Mouse (Mus musculus) liver, embryonic 14.5 days (tissue): ENCODE measurements around the gene Dnajc1. TPM values are rescaled to one million over a fixed set of nuclear protein-coding genes. Genes with fewer than 3 reads are reported as not detected.

Experiments used
- ATAC-seq: fragments of 200-750 bp; cut with Nextera tagmentation; 2 replicates; pipeline ENCODE4 v1.8.0; 2017; ENCODE audit warnings: moderate number of reproducible peaks, mild to moderate bottlenecking, moderate library complexity; ENCODE audit not compliant: insufficient read depth
- DNase-seq, 3 experiments: peaks; one replicate each; pipeline ENCODE4 v3.0.0-alpha.2; 2012 to 2013; ENCODE audit warnings: low read depth in 3 of 3, low spot score in 3 of 3
- H3K27ac ChIP-seq: fragments of 300-500 bp; sonication (generic); 2 replicates; pipeline ENCODE4 v1.5.1; 2014; ENCODE audit warnings: moderate library complexity, mild to moderate bottlenecking, control low read depth, inconsistent platforms
- H3K27me3 ChIP-seq: fragments of 300-500 bp; sonication (generic); 2 replicates; pipeline ENCODE4 v1.6.1; 2014; ENCODE audit warnings: mild to moderate bottlenecking, low read length, moderate library complexity; ENCODE audit not compliant: control insufficient read depth, insufficient read depth
- H3K36me3 ChIP-seq: fragments of 300-500 bp; sonication (generic); replicated peaks from 2 replicates; pipeline ENCODE4 v1.6.1; 2014; ENCODE audit warnings: low read depth; ENCODE audit not compliant: control insufficient read depth, insufficient read depth
- H3K4me1 ChIP-seq, 2 experiments: fragments of 200-500 bp in 1 of 2; fragments of 300-500 bp in 1 of 2; sonication (generic) in 1 of 2; replicated peaks; 2 replicates each; pipeline ENCODE4 v1.6.1; 2012 to 2014; ENCODE audit warnings: antibody characterized with exemption in 1 of 2, inconsistent platforms in 1 of 2, low read length in 1 of 2; ENCODE audit not compliant: control insufficient read depth in 2 of 2, insufficient read depth in 2 of 2
- H3K4me2 ChIP-seq: fragments of 300-500 bp; sonication (generic); 2 replicates; pipeline ENCODE4 v1.6.1; 2014; ENCODE audit warnings: low read depth, mild to moderate bottlenecking, control low read depth, moderate library complexity
- H3K4me3 ChIP-seq, 2 experiments: fragments of 200-500 bp in 1 of 2; fragments of 300-500 bp in 1 of 2; sonication (generic) in 1 of 2; 2 replicates each; pipeline ENCODE4 v1.5.1; 2012 to 2014; ENCODE audit warnings: low read depth in 2 of 2, low read length in 2 of 2, mild to moderate bottlenecking in 2 of 2, control low read depth in 1 of 2, inconsistent platforms in 1 of 2, moderate library complexity in 1 of 2; ENCODE audit not compliant: insufficient read depth in 1 of 2
- H3K9ac ChIP-seq: fragments of 300-500 bp; sonication (generic); replicated peaks from 2 replicates; pipeline ENCODE4 v1.6.1; 2014; ENCODE audit warnings: mild to moderate bottlenecking, control low read depth, moderate library complexity
- H3K9me3 ChIP-seq: fragments of 300-500 bp; sonication (generic); 2 replicates; pipeline ENCODE4 v1.6.1; 2016; ENCODE audit warnings: low read length, mixed read lengths; ENCODE audit not compliant: control insufficient read depth
- CTCF ChIP-seq: IDR thresholded peaks from 2 replicates; pipeline ENCODE4 v1.5.1; 2016; ENCODE audit warnings: antibody characterized with exemption, low read depth, control low read depth
- EP300 ChIP-seq: IDR thresholded peaks from 2 replicates; pipeline ENCODE4 v1.6.1; 2016; ENCODE audit warnings: antibody characterized with exemption, low read depth
- WGBS: fragments of 180-500 bp; shearing (Covaris S2); extraction: QIAGEN DNeasy Blood & Tissue Kit; methylation state at CpG from one replicate; pipeline ENCODE4 v1.1.7; 2014; ENCODE audit not compliant: insufficient replicate concordance; 5-methylcytosine and 5-hydroxymethylcytosine counted together
- polyA plus RNA-seq, 2 experiments: library from polyadenylated mRNA; depleted of rRNA in 1 of 2; stranded (reverse) in 1 of 2; unstranded in 1 of 2; fragments of >200 nt; fragmentation: Nextera tagmentation in 1 of 2; extraction: Ambion mirVana in 1 of 2; gene quantifications; 2 replicates each; pipeline versions ENCODE4 v1.2.1 to v1.2.3; 2012 to 2014

Gene Dnajc1
- polyA plus RNA-seq, 2 experiments, result 4.4 to 8.0 TPM

- H3K36me3 ChIP-seq, result no peaks in the 10 kb centered on the region
Measured at GRCm38 (mm10) chr2:18307440-18308305, 85.0 kb downstream of the Dnajc1 start.

DNA sequence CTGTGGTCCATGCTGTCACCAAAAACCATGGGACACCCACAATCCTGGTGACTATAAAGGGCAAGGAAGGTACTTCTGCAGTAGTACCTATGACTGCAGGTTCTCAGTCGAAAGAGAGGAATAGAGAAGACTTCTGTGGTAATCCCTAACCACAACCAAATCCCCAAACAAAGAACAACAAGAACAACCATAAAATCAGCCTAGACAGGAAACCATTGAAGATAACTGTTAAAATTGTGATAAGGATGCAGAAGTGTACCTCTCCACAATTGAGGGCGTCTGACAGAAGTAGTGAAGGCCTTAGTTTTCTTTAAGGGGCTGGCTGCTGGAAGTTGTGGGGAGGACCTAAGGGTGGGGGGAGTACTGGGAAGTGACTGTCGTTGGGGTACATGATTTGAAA, 91.7 kb downstream of the Dnajc1 start:
- Histone ChIP-seq H3K9me3 (no peaks in the 10 kb centered on the region), H3K4me2 (no peak overlapping the region), H3K27me3 (no peaks in the 10 kb centered on the region), H3K4me1 (no peaks in the 10 kb centered on the region), H3K36me3 (no peaks in the 10 kb centered on the region), H3K9ac (no peak overlapping the region), H3K4me3 (no peak overlapping the region), H3K27ac (no peak overlapping the region)
- DNase-seq (no peak), ATAC-seq (no peak)
- TF ChIP-seq EP300 (no peak), CTCF (no peak)
- WGBS, result 27% methylated on average over 3 of the region's 3 CpGs

More at GRCm38 (mm10) chr2:18307440-18308305, 85.0 kb downstream of the Dnajc1 start:
- H3K27me3 ChIP-seq, result no peaks in the 10 kb centered on the region
- DNase-seq, result no peak
- no peaks in the 10 kb centered on the region for H3K9me3 ChIP-seq
- TF ChIP-seq CTCF, result no peak
- no peak for TF ChIP-seq EP300
- 61% methylated on average over 7 of the region's 7 CpGs for WGBS
- no peak for ATAC-seq
- H3K27ac ChIP-seq, result no peak overlapping the region
- no peak overlapping the region for H3K9ac ChIP-seq
- H3K4me3 ChIP-seq, result no peak overlapping the region
- H3K4me1 ChIP-seq, result no peaks in the 10 kb centered on the region
- no peak overlapping the region for H3K4me2 ChIP-seq

DNA sequence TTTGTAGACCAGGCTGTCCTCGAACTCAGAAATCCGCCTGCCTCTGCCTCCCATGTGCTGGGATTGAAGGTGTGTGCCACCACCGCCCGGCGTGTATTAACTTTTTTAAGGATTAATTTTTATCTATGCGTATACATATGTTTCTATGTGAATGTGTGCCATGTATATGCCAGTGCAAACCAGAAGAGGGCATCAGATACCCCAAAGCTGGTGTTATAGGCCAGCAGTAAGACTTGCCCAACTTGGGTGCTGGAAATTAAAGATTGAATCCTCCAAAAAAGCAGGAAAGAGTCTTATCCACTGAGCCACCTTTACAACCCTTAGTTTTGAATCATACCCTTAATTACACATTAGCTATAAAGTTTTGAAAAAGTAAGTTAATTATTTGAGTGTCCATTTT, 107.5 kb downstream of the Dnajc1 start:
- H3K9me3 ChIP-seq, result no peaks in the 10 kb centered on the region
- TF ChIP-seq EP300, result no peak
- TF ChIP-seq CTCF, result no peak
- H3K27me3 ChIP-seq, result no peaks in the 10 kb centered on the region
- WGBS, result 73% methylated on average over 6 of the region's 6 CpGs
- DNase-seq (no peak), ATAC-seq (no peak)
- H3K36me3 ChIP-seq, result no peaks in the 10 kb centered on the region; the same call in 1 of the 2 replicates
- H3K4me1 ChIP-seq, result no peaks in the 10 kb centered on the region
- H3K4me3 ChIP-seq, result no peak overlapping the region
- H3K4me2 ChIP-seq, result no peak overlapping the region
- H3K9ac ChIP-seq, result no peak overlapping the region
- no peak overlapping the region for H3K27ac ChIP-seq

- WGBS, result 67% methylated on average over 1 of the region's 1 CpGs
- ATAC-seq (no peak), DNase-seq (no peak)
- no peak overlapping the region for H3K4me2 ChIP-seq
- H3K27me3 ChIP-seq, result no peaks in the 10 kb centered on the region
- H3K4me1 ChIP-seq, result no peaks in the 10 kb centered on the region
- TF ChIP-seq CTCF (no peak), EP300 (no peak)
- no peaks in the 10 kb centered on the region for H3K9me3 ChIP-seq
- no peak overlapping the region for H3K27ac ChIP-seq
- no peak overlapping the region for H3K4me3 ChIP-seq
- no peak overlapping the region for H3K9ac ChIP-seq
- H3K36me3 ChIP-seq, result no peaks in the 10 kb centered on the region
Measured at GRCm38 (mm10) chr2:18265736-18266135, 126.9 kb downstream of the Dnajc1 start.

- ATAC-seq, result no peak
- Histone ChIP-seq H3K36me3 (no peaks in the 10 kb centered on the region), H3K4me2 (no peak overlapping the region), H3K27ac (no peak overlapping the region), H3K4me3 (no peak overlapping the region), H3K9ac (no peak overlapping the region), H3K9me3 (no peaks in the 10 kb centered on the region), H3K4me1 (no peaks in the 10 kb centered on the region), H3K27me3 (no peaks in the 10 kb centered on the region)
- no peak for DNase-seq
- TF ChIP-seq CTCF (no peak), EP300 (no peak)
- 54% methylated on average over 3 of the region's 3 CpGs for WGBS
Measured at GRCm38 (mm10) chr2:18264579-18264978, 128.1 kb downstream of the Dnajc1 start.
